Mouse (Mus musculus): Measurements from ENCODE around the gene Mslnl.

GRCm38 (mm10) chr17:25796951-25797369 lies 61.1 kb downstream of the Mslnl start, which contains the start of gene Metrn:
- no peak for TF ChIP-seq CTCF (IDR thresholded peaks at IDR 0.05; ENCODE audit: low read depth)
- no peak for TF ChIP-seq EP300 (IDR thresholded peaks at IDR 0.05; ENCODE audit: low read depth)

All from liver, embryonic 14.5 days (tissue).